Mouse (Mus musculus) kidney, adult 2 months (tissue): ENCODE data around the gene Cela3b.

Experiments
- CTCF ChIP-seq: fragments of 200-500 bp; conservative IDR thresholded peaks from 2 replicates; pipeline ENCODE4 v1.5.1; 2011; ENCODE audit warnings: low read depth, mild to moderate bottlenecking, control low read depth, low read length, moderate library complexity, mixed read lengths; ENCODE audit not compliant: insufficient read depth, insufficient read length
- POLR2A ChIP-seq: fragments of 200-500 bp; IDR thresholded peaks from one replicate; pipeline ENCODE4 v1.6.1; 2011; ENCODE audit warnings: low read depth, low read length, control low read depth

- TF ChIP-seq CTCF (no peak), POLR2A (no peak)
These were observed 33.5 kb downstream of the Cela3b start for GRCm38 (mm10) chr4:137396641-137397525.
